Mouse (Mus musculus): ENCODE measurements around the gene Clip3. TPM values are rescaled to one million over a fixed set of nuclear protein-coding genes. Genes with fewer than 3 reads are reported as not detected.

Clip3 gene
- polyA plus RNA-seq, 1 experiment: 4.2 TPM

- Histone ChIP-seq H3K27ac (ENCODE audit: insufficient read depth, low read depth, low read length) (no peak overlapping the region), H3K4me1 (ENCODE audit: control insufficient read depth, insufficient read depth, low read length) (no peaks in the 10 kb centered on the region), H3K27me3 (replicated peaks; ENCODE audit: control insufficient read depth, insufficient read depth, low read length) (no peaks in the 10 kb centered on the region), H3K36me3 (ENCODE audit: control insufficient read depth, insufficient read depth, low read length) (no peaks in the 10 kb centered on the region), H3K4me3 (ENCODE audit: insufficient read depth, low read depth, low read length) (no peak overlapping the region)
- DNase-seq: no peak
- TF ChIP-seq POLR2A (IDR thresholded peaks at IDR 0.05; ENCODE audit: low read depth, low read length): no peak
- no peak for TF ChIP-seq CTCF (conservative IDR thresholded peaks at IDR 0.05; ENCODE audit: insufficient read depth, insufficient read length, low read depth, low read length)
- WGBS: 42% methylated on average over 6 of the region's 6 CpGs
Measured at GRCm38 (mm10) chr7:30335688-30336087, 44.2 kb downstream of the Clip3 start.

- H3K4me1 ChIP-seq (ENCODE audit: control insufficient read depth, insufficient read depth, low read length): no peaks in the 10 kb centered on the region
- TF ChIP-seq CTCF (conservative IDR thresholded peaks at IDR 0.05; ENCODE audit: insufficient read depth, insufficient read length, low read depth, low read length): peak; percentile 96
- TF ChIP-seq POLR2A (IDR thresholded peaks at IDR 0.05; ENCODE audit: low read depth, low read length): no peak
- H3K4me3 ChIP-seq (ENCODE audit: insufficient read depth, low read depth, low read length): no peak overlapping the region
- H3K27ac ChIP-seq (ENCODE audit: insufficient read depth, low read depth, low read length): no peak overlapping the region
- 1% methylated on average over 9 of the region's 9 CpGs for WGBS
- no peaks in the 10 kb centered on the region for H3K36me3 ChIP-seq (ENCODE audit: control insufficient read depth, insufficient read depth, low read length)
- DNase-seq: peak; percentile 81
- H3K27me3 ChIP-seq (replicated peaks; ENCODE audit: control insufficient read depth, insufficient read depth, low read length): no peaks in the 10 kb centered on the region
Measured at GRCm38 (mm10) chr7:30336384-30336783, 44.9 kb downstream of the Clip3 start.

- H3K4me1 ChIP-seq (ENCODE audit: control insufficient read depth, insufficient read depth, low read length): no peaks in the 10 kb centered on the region
- no peaks in the 10 kb centered on the region for H3K36me3 ChIP-seq (ENCODE audit: control insufficient read depth, insufficient read depth, low read length)
- H3K27me3 ChIP-seq (replicated peaks; ENCODE audit: control insufficient read depth, insufficient read depth, low read length): no peaks in the 10 kb centered on the region
- no peak overlapping the region for H3K27ac ChIP-seq (ENCODE audit: insufficient read depth, low read depth, low read length)
- TF ChIP-seq CTCF (conservative IDR thresholded peaks at IDR 0.05; ENCODE audit: insufficient read depth, insufficient read length, low read depth, low read length) (no peak), POLR2A (IDR thresholded peaks at IDR 0.05; ENCODE audit: low read depth, low read length) (no peak)
- 75% methylated on average over 5 of the region's 5 CpGs for WGBS
- no peak overlapping the region for H3K4me3 ChIP-seq (ENCODE audit: insufficient read depth, low read depth, low read length)
- DNase-seq: no peak
Measured at GRCm38 (mm10) chr7:30339432-30340109, 48.0 kb downstream of the Clip3 start.

GRCm38 (mm10) chr7:30346635-30347379 is 55.3 kb downstream of the Clip3 start:
- Histone ChIP-seq H3K27me3 (replicated peaks; ENCODE audit: control insufficient read depth, insufficient read depth, low read length) (no peaks in the 10 kb centered on the region), H3K36me3 (ENCODE audit: control insufficient read depth, insufficient read depth, low read length) (no peaks in the 10 kb centered on the region), H3K4me3 (ENCODE audit: insufficient read depth, low read depth, low read length) (no peak overlapping the region), H3K4me1 (ENCODE audit: control insufficient read depth, insufficient read depth, low read length) (no peaks in the 10 kb centered on the region), H3K27ac (ENCODE audit: insufficient read depth, low read depth, low read length) (no peak overlapping the region)
- 27% methylated on average over 21 of the region's 21 CpGs for WGBS
- peak; percentile 66 for DNase-seq
- TF ChIP-seq CTCF (conservative IDR thresholded peaks at IDR 0.05; ENCODE audit: insufficient read depth, insufficient read length, low read depth, low read length) (no peak), POLR2A (IDR thresholded peaks at IDR 0.05; ENCODE audit: low read depth, low read length) (no peak)

GRCm38 (mm10) chr7:30347828-30348227 is 56.3 kb downstream of the Clip3 start:
- peak; percentile 67 for DNase-seq
- 2% methylated on average over 30 of the region's 30 CpGs for WGBS
- no peak overlapping the region for H3K4me3 ChIP-seq (ENCODE audit: insufficient read depth, low read depth, low read length)

GRCm38 (mm10) chr7:30353279-30353822 is 61.8 kb downstream of the Clip3 start:
- Histone ChIP-seq H3K4me3 (ENCODE audit: insufficient read depth, low read depth, low read length) (no peak overlapping the region), H3K36me3 (ENCODE audit: control insufficient read depth, insufficient read depth, low read length) (no peaks in the 10 kb centered on the region), H3K27ac (ENCODE audit: insufficient read depth, low read depth, low read length) (no peak overlapping the region), H3K4me1 (ENCODE audit: control insufficient read depth, insufficient read depth, low read length) (no peaks in the 10 kb centered on the region), H3K27me3 (replicated peaks; ENCODE audit: control insufficient read depth, insufficient read depth, low read length) (no peaks in the 10 kb centered on the region)
- WGBS: 4% methylated on average over 6 of the region's 6 CpGs
- TF ChIP-seq POLR2A (IDR thresholded peaks at IDR 0.05; ENCODE audit: low read depth, low read length) (no peak), CTCF (conservative IDR thresholded peaks at IDR 0.05; ENCODE audit: insufficient read depth, insufficient read length, low read depth, low read length) (peak; percentile 86)
- peak; percentile 80 for DNase-seq

More at GRCm38 (mm10) chr7:30347828-30348227, 56.3 kb downstream of the Clip3 start:
- H3K27ac ChIP-seq (ENCODE audit: insufficient read depth, low read depth, low read length): no peak overlapping the region
- H3K27me3 ChIP-seq (replicated peaks; ENCODE audit: control insufficient read depth, insufficient read depth, low read length): no peaks in the 10 kb centered on the region
- TF ChIP-seq POLR2A (IDR thresholded peaks at IDR 0.05; ENCODE audit: low read depth, low read length) (no peak), CTCF (conservative IDR thresholded peaks at IDR 0.05; ENCODE audit: insufficient read depth, insufficient read length, low read depth, low read length) (peak; percentile 73)
- H3K36me3 ChIP-seq (ENCODE audit: control insufficient read depth, insufficient read depth, low read length): no peaks in the 10 kb centered on the region
- no peaks in the 10 kb centered on the region for H3K4me1 ChIP-seq (ENCODE audit: control insufficient read depth, insufficient read depth, low read length)

GRCm38 (mm10) chr7:30354059-30354458 is 62.5 kb downstream of the Clip3 start:
- TF ChIP-seq POLR2A (IDR thresholded peaks at IDR 0.05; ENCODE audit: low read depth, low read length) (no peak), CTCF (conservative IDR thresholded peaks at IDR 0.05; ENCODE audit: insufficient read depth, insufficient read length, low read depth, low read length) (no peak)
- WGBS: 69% methylated on average over 4 of the region's 4 CpGs
- no peak for DNase-seq
- Histone ChIP-seq H3K27me3 (replicated peaks; ENCODE audit: control insufficient read depth, insufficient read depth, low read length) (no peaks in the 10 kb centered on the region), H3K4me3 (ENCODE audit: insufficient read depth, low read depth, low read length) (no peak overlapping the region), H3K27ac (ENCODE audit: insufficient read depth, low read depth, low read length) (no peak overlapping the region), H3K36me3 (ENCODE audit: control insufficient read depth, insufficient read depth, low read length) (no peaks in the 10 kb centered on the region), H3K4me1 (ENCODE audit: control insufficient read depth, insufficient read depth, low read length) (no peaks in the 10 kb centered on the region; the same call in 1 of the 2 replicates)

Other genes with a start within 250 kb of the Clip3 start
- 1.7 and 1.9 TPM in 2 replicates for gene Zfp14, start 240.3 kb upstream of the Clip3 start, polyA plus RNA-seq (2012; rRNA removed)
- 0.29 and 0.42 TPM in 2 replicates for gene Zfp82, start 218.8 kb upstream of the Clip3 start, polyA plus RNA-seq (2012; rRNA removed)
- 0.07 TPM in 1 of 2 replicates, not detected in the other for gene Gm26920, start 201.3 kb upstream of the Clip3 start, polyA plus RNA-seq (2012; rRNA removed)
- gene Zfp566, start 201.2 kb upstream of the Clip3 start, polyA plus RNA-seq (2012; rRNA removed): 1.4 and 2.1 TPM in 2 replicates
- 13.2 and 18.1 TPM in 2 replicates for gene Zfp260, start 197.0 kb upstream of the Clip3 start, polyA plus RNA-seq (2012; rRNA removed)
- 0.64 and 1.4 TPM in 2 replicates for gene Zfp382, start 169.8 kb upstream of the Clip3 start, polyA plus RNA-seq (2012; rRNA removed)
- gene Zfp146, start 122.0 kb upstream of the Clip3 start, polyA plus RNA-seq (2012; rRNA removed): 11.1 and 11.8 TPM in 2 replicates
- 76.0 and 141 TPM in 2 replicates for gene Cox7a1, start 107.6 kb upstream of the Clip3 start, polyA plus RNA-seq (2012; rRNA removed)
- gene Capns1, start 92.9 kb upstream of the Clip3 start, polyA plus RNA-seq (2012; rRNA removed): 724 and 781 TPM in 2 replicates
- gene Polr2i, start 59.8 kb upstream of the Clip3 start, polyA plus RNA-seq (2012; rRNA removed): 187 and 196 TPM in 2 replicates
- 51.8 and 72.2 TPM in 2 replicates for gene Tbcb, start 59.5 kb upstream of the Clip3 start, polyA plus RNA-seq (2012; rRNA removed)
- 0.19 and 0.27 TPM in 2 replicates for gene Ovol3, start 56.0 kb upstream of the Clip3 start, polyA plus RNA-seq (2012; rRNA removed)
- 0.11 TPM in 1 of 2 replicates, not detected in the other for gene Thap8, start 11.6 kb upstream of the Clip3 start, polyA plus RNA-seq (2012; rRNA removed)
- 5.8 and 7.2 TPM in 2 replicates for gene Wdr62, start 11.3 kb upstream of the Clip3 start, polyA plus RNA-seq (2012; rRNA removed)
- gene Alkbh6, start 17.0 kb downstream of the Clip3 start, polyA plus RNA-seq (2012; rRNA removed): 99.0 and 122 TPM in 2 replicates
- gene Syne4, start 23.1 kb downstream of the Clip3 start, polyA plus RNA-seq (2012; rRNA removed): 162 and 170 TPM in 2 replicates
- gene E130208F15Rik, start 30.0 kb downstream of the Clip3 start, polyA plus RNA-seq (2012; rRNA removed): 0.42 and 1.1 TPM in 2 replicates
- 26.4 and 27.3 TPM in 2 replicates for gene Sdhaf1, start 32.2 kb downstream of the Clip3 start, polyA plus RNA-seq (2012; rRNA removed)
- 9.6 and 11.6 TPM in 2 replicates for gene Lrfn3, start 71.0 kb downstream of the Clip3 start, polyA plus RNA-seq (2012; rRNA removed)
- gene Tyrobp, start 122.0 kb downstream of the Clip3 start, polyA plus RNA-seq (2012; rRNA removed): 51.3 and 83.0 TPM in 2 replicates
- gene Hcst, start 128.1 kb downstream of the Clip3 start, polyA plus RNA-seq (2012; rRNA removed): 3.7 and 12.0 TPM in 2 replicates
- 1.8 and 3.1 TPM in 2 replicates for gene Nfkbid, start 130.0 kb downstream of the Clip3 start, polyA plus RNA-seq (2012; rRNA removed)
- 13.0 and 14.2 TPM in 2 replicates for gene Aplp1, start 153.8 kb downstream of the Clip3 start, polyA plus RNA-seq (2012; rRNA removed)
- gene Kirrel2, start 166.0 kb downstream of the Clip3 start, polyA plus RNA-seq (2012; rRNA removed): 0.30 and 0.33 TPM in 2 replicates
- gene Nphs1, start 166.6 kb downstream of the Clip3 start, polyA plus RNA-seq (2012; rRNA removed): 39.9 and 41.1 TPM in 2 replicates
- gene Prodh2, start 201.9 kb downstream of the Clip3 start, polyA plus RNA-seq (2012; rRNA removed): 218 and 246 TPM in 2 replicates
- 7.4 and 7.8 TPM in 2 replicates for gene Arhgap33, start 243.3 kb downstream of the Clip3 start, polyA plus RNA-seq (2012; rRNA removed)

Measured in kidney, adult 2 months (tissue).